Mouse (Mus musculus) layer of hippocampus, adult 9-11 months (tissue): ENCODE measurements around the gene Klk7.

Source experiments
- DNase-seq: peaks from one replicate; pipeline ENCODE4 v3.0.0; 2022

The Klk7 gene

DNA sequence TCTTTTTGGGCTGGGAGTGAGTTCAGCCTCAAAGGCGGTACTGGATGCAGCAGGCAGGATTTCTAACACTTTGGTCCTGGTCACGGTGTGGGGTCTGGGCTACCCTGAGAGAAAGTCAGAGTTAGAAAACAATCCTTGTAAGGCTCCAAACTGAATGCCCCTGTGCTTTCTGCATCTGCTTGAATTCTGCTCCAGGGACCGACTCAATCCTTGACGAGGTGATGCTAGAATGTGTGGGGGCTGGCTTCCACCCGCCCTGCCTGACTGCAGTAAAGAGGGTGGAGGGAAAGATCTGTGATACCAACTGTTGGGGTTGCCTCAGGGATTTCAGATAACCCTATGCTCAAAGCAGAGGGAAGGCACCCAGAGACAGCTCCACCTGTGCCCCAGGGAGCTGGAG is at the start of gene Klk7:
Klk7 (plus strand) TSS at position 301 of the 400 bp plus-strand sequence.
- DNase-seq, result no peak

DNA sequence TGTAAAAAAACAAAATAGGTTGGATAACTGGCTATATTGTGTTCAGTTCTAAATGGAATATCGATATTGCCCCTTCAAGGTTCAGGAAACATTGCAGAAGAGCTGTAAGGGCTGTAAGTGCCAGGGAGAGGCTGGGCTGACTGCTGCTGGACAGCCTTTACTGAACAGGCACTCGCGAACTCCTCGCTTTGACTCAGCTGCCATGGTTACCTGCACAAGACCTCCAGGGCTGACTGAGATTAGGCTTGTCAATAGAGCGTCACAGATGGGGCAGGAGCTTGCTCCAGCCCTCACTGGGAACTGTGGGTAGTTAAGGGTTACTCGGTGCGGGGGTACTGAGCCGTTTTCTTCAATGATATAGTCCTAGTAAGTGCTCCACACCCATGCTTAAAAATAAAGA is 44.6 kb upstream of the Klk7 start:
- no peak for DNase-seq

DNA sequence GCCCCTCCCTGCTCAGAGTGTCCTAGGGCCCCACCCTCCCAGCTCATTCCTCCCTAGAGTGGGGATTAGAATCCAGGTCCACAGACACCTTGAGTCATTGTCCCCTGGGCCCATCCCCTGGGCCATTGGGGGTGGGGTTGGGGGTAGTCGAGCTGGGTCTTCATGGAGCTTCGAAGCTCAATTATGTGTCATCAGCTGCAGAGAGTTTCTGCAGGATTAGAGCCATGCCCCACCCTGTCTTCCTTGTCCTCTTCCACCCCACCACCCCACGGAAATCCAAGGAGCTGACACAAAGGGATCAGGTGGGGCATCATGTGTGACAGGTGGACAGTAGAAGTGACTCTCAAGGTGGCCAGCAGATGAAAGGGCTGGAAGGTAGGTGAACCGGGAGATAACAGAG is 42.5 kb upstream of the Klk7 start, which contains the start of gene Klk12:
Klk12 (plus strand) TSS at position 301 of the 400 bp plus-strand sequence.
- DNase-seq, result no peak

DNA sequence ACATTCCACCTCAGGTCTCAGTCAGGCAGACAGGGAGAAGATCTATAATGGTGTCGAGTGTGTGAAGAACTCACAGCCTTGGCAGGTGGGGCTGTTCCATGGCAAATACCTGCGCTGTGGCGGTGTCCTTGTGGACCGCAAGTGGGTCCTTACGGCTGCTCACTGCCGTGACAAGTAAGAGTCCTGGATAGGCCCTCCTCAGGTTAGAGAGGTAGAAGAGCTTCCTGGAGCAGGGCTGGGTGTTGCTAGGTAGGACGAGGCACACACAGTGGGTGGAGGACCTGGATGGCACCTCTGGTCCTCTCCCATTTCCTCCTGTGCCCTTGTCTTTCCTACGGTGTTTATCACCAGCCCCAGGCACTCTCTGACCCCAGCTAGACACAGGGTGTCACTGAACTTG is 41.5 kb upstream of the Klk7 start:
- DNase-seq, result no peak

DNA sequence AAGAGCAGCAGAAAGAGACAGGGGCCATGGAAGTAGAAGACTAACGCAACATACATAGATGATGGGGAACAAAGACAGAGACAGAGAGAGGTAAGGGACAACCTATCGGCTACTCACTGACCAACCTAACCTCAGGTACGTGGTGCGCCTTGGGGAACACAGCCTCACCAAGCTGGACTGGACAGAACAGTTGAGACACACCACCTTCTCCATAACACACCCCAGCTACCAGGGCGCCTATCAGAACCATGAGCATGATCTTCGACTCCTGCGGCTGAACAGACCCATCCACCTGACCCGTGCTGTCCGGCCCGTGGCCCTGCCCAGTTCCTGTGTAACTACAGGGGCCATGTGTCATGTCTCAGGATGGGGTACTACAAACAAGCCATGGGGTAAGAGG is 40.4 kb upstream of the Klk7 start:
- DNase-seq, result no peak

DNA sequence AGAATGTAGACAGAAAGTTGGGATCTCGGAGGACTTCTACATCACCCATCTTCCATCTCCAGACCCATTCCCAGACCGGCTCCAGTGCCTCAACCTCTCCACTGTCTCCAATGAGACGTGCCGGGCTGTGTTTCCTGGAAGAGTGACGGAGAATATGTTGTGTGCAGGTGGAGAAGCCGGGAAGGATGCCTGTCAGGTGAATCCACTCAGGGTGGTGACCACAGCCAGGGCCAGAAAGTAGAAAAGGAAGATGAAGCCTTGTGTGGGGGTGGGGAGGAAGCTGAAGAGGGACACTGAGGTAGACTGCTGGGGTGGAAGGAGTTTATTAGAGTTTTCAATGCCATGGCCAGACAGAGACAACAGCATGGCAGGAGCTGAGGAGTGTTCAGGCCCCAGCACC is 39.2 kb upstream of the Klk7 start:
- no peak for DNase-seq

DNA sequence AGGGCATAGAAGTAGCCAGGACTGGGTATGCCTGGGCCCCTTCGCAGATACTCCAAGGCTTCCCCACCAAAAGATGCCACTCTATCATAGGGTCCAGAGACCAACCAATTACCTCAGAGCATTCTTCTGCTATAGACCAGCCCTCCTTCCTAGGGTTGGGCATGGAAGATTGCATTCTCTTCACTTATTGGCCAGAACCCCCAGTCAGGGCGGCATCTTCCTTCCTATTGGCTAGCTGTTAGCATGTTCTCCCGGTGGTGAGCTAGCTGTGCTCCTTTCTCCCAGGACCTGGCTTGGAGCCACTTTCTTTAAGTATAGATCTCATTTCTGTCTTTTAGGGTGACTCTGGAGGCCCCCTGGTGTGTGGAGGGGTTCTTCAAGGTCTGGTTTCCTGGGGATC is 38.2 kb upstream of the Klk7 start:
- DNase-seq, result no peak

DNA sequence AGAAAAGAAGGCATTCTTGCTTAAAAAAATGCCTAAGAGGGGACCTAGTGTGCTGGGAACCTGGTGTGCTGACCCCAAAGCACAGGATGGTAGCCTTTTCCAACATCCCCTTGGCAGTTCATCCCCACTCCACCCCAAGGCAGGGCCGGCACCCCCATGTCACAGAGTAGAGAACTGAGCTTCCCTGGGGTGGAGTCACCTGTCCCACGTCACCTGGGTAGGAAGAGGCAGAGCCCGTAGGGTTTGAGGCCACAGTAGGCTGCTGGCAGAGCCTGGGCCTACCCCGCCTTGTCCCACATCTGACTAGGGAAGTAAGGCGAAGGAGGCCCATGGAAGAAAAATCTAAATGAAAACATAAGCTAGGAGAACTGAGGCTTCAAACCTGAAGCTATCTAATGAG is 36.7 kb upstream of the Klk7 start, which contains the start of gene Klk11:
Klk11 (plus strand) TSS at position 241 of the 400 bp plus-strand sequence.
- DNase-seq, result no peak

DNA sequence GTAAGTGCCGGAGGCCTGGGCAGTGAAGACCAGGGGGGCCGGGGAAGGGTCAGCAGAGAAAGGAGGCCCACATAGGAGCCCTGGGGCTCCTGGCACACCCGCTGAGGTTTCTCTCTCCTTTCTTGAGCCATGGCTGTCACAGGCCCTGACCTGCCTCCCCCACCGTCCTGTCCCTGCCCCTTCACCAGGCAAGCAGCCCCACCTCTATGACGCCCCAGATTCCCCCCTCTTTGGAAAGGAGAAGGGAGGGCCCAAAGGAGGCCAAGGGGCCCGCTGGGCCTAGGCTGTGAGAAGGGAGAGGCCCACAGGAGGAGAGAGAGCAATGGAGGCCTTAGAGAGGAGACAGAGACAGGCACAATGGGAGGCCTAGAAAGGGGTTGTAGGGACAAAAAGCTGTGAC is 36.3 kb upstream of the Klk7 start:
- DNase-seq, result no peak

DNA sequence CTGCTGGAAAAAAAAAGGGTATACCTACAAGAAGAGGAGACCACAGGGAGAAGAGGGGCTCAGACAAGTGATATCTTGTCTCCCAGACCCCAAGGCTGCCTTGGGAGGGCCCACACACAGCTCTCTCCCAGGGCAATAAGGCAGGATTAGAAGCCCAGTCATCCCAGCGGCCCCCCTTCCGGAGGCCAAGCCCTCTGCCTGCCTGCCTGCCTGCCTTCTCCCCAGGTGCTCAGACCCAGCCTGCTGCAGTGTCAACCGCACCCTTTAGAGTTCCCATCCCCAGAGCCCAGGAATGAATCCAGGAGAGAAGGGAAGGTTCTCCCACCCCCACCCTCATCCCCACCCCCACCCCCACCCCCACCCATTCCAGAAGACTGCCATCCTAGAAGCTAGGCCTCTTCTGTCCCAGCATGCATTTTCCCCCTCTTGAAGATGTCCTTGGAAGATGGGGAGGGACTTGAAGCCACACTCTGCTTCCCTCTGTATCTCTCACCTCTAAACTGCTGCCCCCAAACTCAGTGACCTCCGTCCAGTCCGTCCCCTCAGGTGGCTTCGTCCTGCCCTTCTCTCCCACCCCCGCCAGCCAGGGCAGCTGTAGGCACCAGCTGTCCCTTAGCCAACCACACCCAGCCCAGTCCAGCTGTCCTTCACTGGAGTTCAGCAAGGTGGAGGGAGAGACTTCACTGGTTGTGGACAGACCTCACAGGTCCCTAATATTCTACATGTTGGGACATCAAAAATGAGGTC is 35.6 kb upstream of the Klk7 start:
- DNase-seq, result no peak

DNA sequence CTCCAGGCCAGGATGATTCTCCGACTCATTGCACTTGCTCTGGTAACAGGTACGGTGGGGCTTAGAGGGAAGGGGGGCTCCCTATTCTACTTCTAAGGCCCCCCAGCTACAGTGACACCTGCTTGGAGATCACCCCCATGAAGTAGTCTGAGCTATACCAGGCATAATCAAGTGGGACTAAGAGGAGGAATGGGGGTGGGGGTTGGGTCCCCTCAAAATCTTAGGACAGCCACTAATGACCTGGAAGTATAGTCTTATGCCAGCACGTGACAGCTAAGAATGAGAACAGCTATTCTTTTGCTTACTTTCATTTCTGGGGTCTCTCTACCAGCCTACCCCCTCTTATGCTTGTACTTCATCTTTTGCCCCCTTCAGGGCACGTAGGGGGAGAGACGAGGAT is 34.6 kb upstream of the Klk7 start:
- no peak for DNase-seq

DNA sequence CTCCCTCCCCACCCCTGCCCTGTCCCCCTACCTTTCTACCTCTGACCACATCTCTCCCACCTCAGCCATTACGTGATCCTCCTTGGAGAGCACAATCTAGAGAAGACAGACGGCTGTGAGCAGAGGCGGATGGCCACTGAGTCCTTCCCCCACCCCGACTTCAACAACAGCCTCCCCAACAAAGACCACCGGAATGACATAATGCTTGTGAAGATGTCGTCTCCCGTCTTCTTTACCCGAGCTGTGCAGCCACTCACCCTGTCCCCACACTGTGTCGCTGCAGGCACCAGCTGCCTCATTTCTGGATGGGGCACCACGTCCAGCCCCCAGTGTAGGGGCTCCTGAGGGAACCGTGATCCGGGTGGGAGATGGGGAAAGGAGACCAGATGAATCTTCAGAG is 33.7 kb upstream of the Klk7 start:
- no peak for DNase-seq

DNA sequence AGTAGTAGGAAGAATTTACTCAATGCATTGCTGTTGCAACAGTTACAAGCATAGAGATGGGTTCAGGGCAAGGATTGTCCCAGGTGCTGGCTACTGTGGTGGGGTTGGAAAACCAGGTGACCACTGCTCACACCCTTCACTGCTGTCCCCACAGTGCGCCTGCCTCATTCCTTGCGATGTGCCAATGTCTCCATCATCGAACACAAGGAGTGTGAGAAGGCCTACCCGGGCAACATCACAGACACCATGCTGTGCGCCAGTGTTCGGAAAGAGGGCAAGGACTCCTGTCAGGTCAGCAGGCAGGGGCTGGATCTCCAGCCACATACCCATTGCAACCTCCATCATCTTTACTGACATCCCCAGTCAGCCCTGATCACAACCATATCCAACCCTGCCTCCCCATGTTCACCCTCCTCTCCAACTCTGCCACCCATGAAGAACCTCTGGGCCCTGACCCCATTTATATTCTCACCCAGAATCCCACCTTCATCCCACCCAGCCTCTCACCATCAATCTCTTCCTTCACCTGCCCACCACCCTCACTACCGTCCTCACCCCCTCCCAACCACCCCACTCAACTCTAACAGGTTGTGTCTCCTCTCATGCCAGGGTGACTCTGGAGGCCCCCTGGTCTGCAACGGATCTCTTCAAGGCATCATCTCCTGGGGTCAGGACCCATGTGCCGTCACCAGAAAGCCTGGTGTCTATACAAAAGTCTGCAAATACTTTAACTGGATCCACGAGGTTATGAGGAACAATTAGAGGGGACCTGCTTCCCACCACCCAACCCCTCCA is 32.7 kb upstream of the Klk7 start:
- no peak for DNase-seq

DNA sequence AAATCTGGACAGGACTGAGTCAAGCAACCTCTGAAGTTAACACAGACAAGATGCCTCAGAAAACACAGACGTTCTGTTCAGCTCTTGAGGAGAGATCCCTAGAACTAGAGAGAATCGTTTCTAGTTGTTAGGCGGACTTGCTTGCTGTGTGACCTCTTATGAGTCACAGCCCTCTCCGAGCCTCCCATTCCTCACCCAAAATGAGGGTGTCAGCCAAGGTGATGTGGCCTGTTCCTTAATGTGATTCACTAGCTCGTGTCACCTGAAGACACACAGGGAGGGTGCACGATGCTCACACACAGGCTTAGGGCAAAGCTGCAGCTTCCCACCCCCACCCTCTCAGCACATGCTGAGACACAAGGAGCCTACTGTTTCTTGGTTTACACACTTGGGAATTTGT is 30.9 kb upstream of the Klk7 start:
- no peak for DNase-seq

DNA sequence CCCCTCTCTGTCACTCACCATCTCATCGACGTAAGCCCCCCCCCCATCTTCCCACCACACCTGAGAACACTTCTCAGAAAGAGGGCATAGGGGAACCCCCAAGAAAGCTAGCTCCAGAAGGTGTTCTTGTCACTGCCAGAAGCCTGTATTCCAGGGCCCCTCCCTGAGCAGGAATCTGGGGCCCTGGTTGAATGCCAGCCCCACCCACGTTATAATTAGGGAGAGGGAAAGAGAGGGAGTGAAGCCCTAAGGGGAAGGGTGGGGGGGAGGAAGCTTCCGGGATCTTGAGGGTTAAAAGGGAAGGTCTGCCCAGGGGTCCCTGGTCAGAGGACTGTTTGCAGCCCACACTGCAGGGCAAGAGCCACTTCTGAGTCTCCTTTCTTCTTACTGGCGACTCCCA is 30.3 kb upstream of the Klk7 start, which contains the start of gene Klk10:
Klk10 (plus strand) TSS at position 290 of the 400 bp plus-strand sequence.
- no peak for DNase-seq

DNA sequence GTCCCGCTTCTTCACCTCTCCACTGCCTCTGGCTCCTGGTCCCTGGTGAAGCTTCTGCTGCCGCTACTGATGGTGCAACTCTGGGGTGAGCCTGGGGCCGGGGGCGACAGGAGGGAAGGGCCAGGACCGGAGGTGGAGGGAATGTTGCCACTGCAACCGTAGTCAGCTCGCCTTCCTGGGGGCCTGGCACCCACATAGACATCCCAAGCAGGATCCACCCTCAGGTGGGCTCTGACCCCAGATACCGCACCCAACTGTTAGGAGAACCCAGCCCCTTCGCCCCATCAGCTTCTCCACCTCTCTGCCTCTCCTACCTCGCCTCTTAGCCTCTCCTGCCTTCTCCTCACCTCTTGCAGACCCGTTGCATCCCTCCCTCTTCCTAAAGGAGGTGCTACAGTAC is 29.6 kb upstream of the Klk7 start:
- no peak for DNase-seq

DNA sequence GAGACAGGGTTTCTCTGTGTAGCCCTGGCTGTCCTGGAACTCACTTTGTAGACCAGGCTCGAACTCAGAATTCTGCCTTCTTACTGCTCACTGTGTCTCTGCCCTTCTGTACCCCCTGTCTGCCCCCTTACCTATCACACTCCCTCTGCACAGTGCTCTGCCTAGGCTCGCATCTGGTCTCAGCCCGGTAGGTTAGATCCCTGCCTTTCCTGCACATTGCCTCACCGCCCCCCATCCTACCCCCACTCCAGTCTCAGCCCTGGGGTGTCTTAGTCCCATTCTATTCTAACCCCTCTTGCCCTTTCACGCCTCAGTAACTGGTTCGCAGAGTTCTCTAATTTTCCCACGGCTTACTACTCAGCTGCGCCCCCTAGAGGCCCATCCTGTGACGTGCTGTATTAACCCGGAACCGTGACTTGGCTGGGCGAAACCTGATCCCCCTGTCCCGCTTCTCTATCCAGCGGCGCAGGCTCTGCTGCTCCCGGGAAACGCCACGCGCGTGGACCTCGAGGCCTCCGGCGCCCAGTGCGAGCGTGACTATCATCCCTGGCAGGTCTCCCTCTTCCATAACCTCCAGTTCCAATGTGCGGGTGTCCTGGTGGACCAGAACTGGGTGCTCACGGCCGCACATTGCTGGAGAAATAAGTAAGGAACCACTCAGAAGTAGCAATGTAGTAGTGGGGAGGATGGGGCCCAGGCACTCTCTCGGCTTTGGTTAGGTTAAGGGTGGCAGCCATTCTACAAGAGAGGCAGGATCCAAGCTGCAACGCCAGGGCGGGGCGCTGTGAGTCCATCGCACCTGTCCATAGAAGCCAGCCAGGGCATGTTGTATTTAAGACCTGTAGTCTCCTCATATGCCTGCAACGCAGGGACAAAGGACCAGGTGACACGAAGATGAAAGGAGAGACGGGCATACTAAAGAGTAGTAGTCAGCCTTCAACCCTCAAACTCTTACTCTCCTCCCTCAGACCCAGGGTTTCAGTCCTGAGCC is 28.5 kb upstream of the Klk7 start:
- DNase-seq, result no peak

DNA sequence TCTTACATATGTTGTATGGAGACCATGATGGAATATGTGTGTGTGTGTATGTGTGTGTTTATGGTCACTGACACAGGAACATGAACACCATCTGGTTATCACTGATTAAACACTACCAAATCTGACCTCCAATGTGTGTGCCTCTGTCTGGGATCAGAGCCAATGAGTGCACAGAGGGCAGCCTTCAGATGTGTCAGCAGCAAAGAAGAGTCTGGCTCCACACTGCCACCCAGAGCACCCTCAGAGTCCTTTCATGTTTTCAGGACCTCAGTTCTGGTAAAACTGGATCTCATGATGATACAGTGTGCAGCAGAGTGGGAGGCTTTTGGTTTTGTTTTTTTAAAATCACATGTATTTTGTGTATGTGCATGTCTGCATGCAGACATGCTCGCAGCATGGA is 25.8 kb upstream of the Klk7 start:
- DNase-seq, result no peak

DNA sequence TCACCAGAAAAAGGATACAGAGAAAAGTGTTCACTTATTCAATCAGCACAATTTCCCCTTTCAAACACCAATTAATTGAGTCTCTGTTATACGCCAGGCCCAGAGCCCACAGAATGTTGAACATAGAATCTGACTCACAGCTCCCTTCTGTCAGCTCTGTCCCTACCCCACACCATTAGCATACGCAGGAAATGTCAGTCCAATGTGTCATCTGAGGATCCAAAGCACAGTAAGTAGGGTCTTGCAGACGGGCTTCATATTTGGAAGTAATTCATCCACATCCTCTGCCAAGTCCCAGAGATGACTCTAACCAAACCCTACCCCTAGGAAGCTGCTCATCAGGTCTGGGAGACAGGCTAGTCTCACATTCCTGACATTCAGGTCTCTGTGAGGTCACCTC is 23.0 kb upstream of the Klk7 start:
- peak; percentile 55 for DNase-seq

DNA sequence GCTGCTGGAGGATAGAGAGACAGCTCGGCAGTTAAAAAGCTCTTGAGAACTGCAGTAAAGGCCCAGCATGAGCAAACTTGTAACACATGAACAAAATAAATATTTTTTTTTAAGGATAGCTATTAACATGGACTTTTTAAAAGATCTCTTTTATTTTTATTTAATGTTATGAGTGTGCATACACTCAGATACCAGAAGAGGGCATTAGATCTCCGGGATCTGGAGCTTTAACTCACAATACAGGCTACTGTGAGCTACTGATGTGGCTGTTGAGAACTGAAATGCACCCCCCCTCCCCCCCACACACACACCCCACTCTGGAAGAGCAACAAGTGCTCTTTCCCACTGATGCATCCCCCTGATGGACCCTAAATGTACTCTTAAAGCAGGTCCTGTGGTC is 21.8 kb upstream of the Klk7 start:
- no peak for DNase-seq

DNA sequence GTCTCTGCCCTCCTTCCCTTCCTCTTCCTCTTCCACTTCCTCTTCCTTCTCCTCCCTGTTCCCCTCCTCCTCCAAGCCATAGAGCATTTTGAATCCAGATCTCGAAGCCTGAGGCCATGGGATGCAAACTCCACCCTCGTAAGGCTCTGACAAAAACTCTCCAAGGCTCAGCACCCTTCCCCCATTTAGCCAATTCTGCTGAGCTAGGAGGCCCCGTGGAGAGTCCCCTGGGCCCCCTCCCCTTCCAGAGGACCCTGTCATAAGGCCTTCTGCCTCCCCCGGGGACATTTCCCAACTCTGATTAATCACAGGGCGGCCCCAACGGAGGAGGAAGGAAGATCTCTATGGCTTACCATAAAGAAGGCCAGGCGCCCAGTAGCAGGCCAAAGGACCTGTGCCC is 19.5 kb upstream of the Klk7 start, which contains the start of gene Klk9:
Klk9 (plus strand) TSS at position 301 of the 400 bp plus-strand sequence.
- no peak for DNase-seq

DNA sequence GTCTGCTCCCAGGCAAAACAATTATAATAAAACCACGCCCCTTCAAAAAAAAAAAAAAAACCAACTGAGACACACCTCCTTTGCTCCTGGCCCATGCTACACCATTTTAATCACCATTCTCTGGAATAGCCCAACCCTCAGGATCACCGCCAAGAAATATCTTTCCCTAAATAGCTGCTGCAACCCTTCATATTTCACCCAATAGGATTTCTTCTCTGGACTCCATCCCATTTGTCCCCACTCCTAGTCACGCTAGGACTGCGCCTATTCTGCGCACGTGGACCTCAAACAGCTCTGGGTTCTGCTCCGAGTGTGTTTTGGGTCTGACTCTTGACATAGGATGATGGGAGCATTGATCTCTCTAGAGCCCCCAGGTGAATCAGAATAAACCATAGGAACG is 14.7 kb upstream of the Klk7 start:
- no peak for DNase-seq

DNA sequence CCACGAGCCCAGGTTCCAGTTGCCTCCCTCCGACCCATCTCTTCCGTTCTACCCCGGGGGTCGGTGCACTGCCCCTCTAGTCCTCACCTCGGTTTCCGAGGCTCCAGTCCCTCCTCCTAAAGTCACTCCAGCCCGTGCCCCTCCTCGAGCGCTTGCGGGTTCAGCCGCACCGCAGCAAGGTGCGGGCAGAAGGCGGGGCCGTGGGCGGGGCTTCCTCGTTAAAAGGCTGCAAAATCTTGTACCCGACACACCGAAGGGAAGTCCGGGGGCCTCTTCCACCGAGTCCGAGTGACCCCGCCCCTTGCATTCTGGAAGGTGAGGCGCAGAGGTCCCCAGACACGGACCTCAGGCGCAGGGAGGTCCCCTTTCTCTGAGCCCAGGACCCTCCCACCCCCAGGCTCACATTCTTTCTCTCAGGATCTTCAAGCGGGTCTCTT is 13.7 kb upstream of the Klk7 start, which contains the start of gene Klk8:
Klk8 (plus strand) TSS at position 245 of the 437 bp plus-strand sequence.
- DNase-seq, result no peak
